Mouse (Mus musculus) small intestine, adult 2 months (tissue): ENCODE results near the gene Taok3.

Source experiments
- CTCF ChIP-seq: fragments of 200-500 bp; IDR thresholded peaks from 2 replicates; pipeline ENCODE4 v1.5.1; 2012; ENCODE audit warnings: low read depth, mild to moderate bottlenecking, control low read depth, inconsistent platforms, low read length, moderate library complexity, mixed read lengths; ENCODE audit not compliant: insufficient replicate concordance, insufficient read length; ENCODE audit errors: extremely low read depth
- POLR2A ChIP-seq: fragments of 200-500 bp; IDR thresholded peaks from 2 replicates; pipeline ENCODE4 v1.6.1; 2012; ENCODE audit warnings: low read depth, mild to moderate bottlenecking, control low read depth, inconsistent platforms, low read length, moderate library complexity

DNA sequence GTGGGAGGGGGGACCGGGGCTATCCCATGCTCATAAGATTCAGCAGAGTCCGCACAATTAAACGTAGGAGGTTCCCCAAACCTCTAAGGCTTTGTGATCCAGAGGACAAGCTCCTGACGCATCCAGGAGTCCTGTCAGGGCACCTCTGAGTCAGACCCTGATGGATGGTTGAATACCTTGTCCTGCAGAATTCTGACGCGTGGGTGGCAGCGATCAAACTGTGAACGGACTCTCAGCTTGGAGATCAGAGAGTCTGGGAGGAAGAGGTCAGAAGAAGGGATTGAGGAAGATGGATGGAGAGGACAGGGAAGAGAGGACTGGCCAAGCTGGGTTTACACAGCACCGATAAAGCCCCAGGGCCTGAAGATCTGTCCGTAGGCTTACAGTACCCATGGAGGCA, 194.0 kb downstream of the Taok3 start:
- no peak for TF ChIP-seq POLR2A
- no peak for TF ChIP-seq CTCF
